Mouse (Mus musculus) mesoderm, embryonic 11.5 days (tissue): ENCODE results near the gene 3830403N18Rik.
"Not testable (repeated sequence)": the region's sequence is repeated elsewhere in the genome, so short reads cannot be mapped to it uniquely, and the experiment has no call there.

Experiments
- DNase-seq: peaks from one replicate; pipeline ENCODE4 v3.0.0-alpha.2; 2012; ENCODE audit warnings: low read depth, low spot score

Gene 3830403N18Rik

DNA sequence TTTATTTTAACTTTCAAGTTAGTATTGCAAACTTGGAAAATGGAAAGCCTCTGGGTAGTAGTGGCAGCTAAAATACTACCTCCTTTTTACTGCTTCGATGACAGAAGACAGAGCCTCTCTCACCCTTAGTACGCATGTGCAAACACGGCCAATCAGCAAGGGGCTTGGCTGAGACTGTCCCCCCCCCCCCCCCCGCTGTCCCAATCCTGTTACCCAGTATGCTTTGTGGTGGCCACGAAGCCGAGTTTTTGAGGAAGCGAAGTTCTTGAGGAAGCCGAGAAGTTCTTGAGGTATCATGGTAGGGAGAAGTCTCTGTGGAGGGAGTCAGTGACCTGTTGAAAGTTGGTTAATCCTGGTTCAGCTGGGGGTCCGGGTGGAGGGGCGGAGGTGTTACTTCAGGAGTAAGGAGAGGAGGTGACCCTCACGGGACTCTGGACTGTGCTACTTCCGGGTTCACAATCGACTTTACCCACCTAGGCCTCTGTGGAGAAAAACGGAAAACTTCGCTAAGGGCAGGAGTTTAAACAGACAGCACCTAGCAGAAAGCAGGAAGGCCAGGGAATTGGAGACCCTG, at the start of gene 3830403N18Rik:
TSS of gene 3830403N18Rik (plus strand) at position 237 of the 574 bp plus-strand sequence.
- not testable (repeated sequence) for DNase-seq

DNA sequence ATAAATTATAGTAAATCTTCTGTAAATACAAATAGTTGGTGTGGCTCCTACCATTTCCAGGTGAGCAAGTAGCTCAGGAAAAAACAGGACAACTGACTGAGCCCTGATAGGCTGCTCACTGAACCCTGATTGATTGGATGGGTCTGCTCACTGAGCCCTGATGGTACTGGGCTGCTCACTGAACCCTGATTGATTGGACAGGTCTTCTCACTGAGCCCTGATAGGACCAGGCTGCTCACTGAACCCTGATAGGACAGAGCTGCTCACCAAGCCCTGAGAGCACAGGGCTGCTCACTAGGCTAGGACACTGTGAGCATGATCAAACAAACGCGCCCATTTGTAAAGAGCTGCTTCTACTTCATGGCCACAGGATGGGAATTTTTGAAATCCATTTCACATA, 15.0 kb downstream of the 3830403N18Rik start:
- no peak for DNase-seq

DNA sequence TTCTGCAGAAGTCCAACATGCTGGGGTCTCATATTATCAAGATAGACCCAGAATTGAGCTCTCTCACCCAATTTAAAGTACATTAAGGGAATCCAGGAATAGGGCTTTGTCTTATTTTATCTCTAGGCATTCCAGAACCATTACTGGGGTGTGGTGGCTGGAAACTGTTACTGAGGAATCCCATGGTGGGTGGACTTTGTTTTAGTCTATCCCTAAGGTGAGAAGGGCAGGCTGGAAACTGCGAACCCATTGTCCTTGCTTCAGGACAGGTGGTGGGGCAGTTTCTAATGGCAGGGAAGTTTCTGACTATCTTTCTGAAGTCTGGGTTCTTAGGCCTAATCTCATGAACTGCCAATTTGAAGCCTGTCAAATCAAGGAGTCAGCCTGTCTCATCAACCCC, 50.1 kb downstream of the 3830403N18Rik start:
- not testable (repeated sequence) for DNase-seq
